Mouse (Mus musculus): Measurements from ENCODE around the gene Apba1.

- TF ChIP-seq POLR2A (IDR thresholded peaks at IDR 0.05; ENCODE audit: borderline replicate concordance, insufficient read depth, low read length) (no peak), CTCF (IDR thresholded peaks at IDR 0.05; ENCODE audit: borderline replicate concordance, insufficient read depth, low read depth, low read length) (no peak)
Measured at GRCm38 (mm10) chr19:23826251-23826650, 67.6 kb downstream of the Apba1 start.

Measured in cerebellum, adult 2 months (tissue).